In genomic region chr8:79624416-79624815, GRCm38 (mm10) we compare ENCODE assay signal across 25 mouse cellular contexts.
"Had no signal": no experiment of that assay in that cellular context is flagged by ENCODE, and none has a peak within 500 bp of the region (broad histone marks: within the 10 kb centered on the region; RNA-seq: fewer than 3 reads in every experiment).

No protein-coding gene starts in this region.

- ATAC-seq: forebrain, embryonic 13.5 days; forebrain, embryonic 15.5 days; forebrain, postnatal 0 days had no signal

- H3K4me2 ChIP-seq: embryonic facial prominence, embryonic 12.5 days; embryonic facial prominence, embryonic 13.5 days; embryonic facial prominence, embryonic 15.5 days; forebrain, embryonic 12.5 days; forebrain, embryonic 13.5 days; forebrain, embryonic 15.5 days had no signal

- H3K4me3 ChIP-seq: embryonic facial prominence, embryonic 10.5 days; embryonic facial prominence, embryonic 12.5 days; embryonic facial prominence, embryonic 13.5 days; embryonic facial prominence, embryonic 15.5 days; erythroblast, embryonic 14.5 days; forebrain, embryonic 10.5 days; forebrain, embryonic 12.5 days; forebrain, embryonic 13.5 days; forebrain, embryonic 15.5 days; gastrocnemius, adult 2 months; heart, adult 2 months had no signal

- DNase-seq: cerebellum, adult 8-10 months; cerebellum, adult 9-10 months; cerebellum, adult 9-11 months; cerebellum, postnatal 10 days; cerebellum, postnatal 14 days; cerebellum, postnatal 25 days; cerebellum, postnatal 36 days; embryo, embryonic 11 days; forebrain, postnatal 0 days; gastrocnemius, adult 2 months; gastrocnemius, postnatal 10 days; gastrocnemius, postnatal 14 days; gastrocnemius, postnatal 25 days; gastrocnemius, postnatal 36 days; heart, adult 18-20 months; heart, adult 2 months had no signal

- H3K36me3 ChIP-seq: embryonic facial prominence, embryonic 10.5 days; embryonic facial prominence, embryonic 12.5 days; embryonic facial prominence, embryonic 13.5 days; embryonic facial prominence, embryonic 15.5 days; forebrain, embryonic 10.5 days; forebrain, embryonic 12.5 days; forebrain, embryonic 15.5 days had no signal

- H3K9me3 ChIP-seq: embryonic facial prominence, embryonic 10.5 days; embryonic facial prominence, embryonic 12.5 days; embryonic facial prominence, embryonic 13.5 days; embryonic facial prominence, embryonic 15.5 days; forebrain, embryonic 10.5 days; forebrain, embryonic 12.5 days; forebrain, embryonic 13.5 days; forebrain, embryonic 15.5 days had no signal

- H3K4me1 ChIP-seq: embryonic facial prominence, embryonic 12.5 days; embryonic facial prominence, embryonic 15.5 days; forebrain, embryonic 13.5 days; forebrain, embryonic 15.5 days had no signal

- H3K27me3 ChIP-seq: embryonic facial prominence, embryonic 12.5 days; embryonic facial prominence, embryonic 13.5 days; embryonic facial prominence, embryonic 15.5 days; forebrain, embryonic 12.5 days; forebrain, embryonic 13.5 days; forebrain, embryonic 15.5 days had no signal

- H3K27ac ChIP-seq: embryonic facial prominence, embryonic 10.5 days; embryonic facial prominence, embryonic 12.5 days; embryonic facial prominence, embryonic 13.5 days; embryonic facial prominence, embryonic 15.5 days; forebrain, embryonic 10.5 days; forebrain, embryonic 12.5 days; forebrain, embryonic 13.5 days; forebrain, embryonic 15.5 days; gastrocnemius, adult 2 months; heart, adult 2 months had no signal

- H3K9ac ChIP-seq: embryonic facial prominence, embryonic 12.5 days; embryonic facial prominence, embryonic 13.5 days; embryonic facial prominence, embryonic 15.5 days; forebrain, embryonic 12.5 days; forebrain, embryonic 13.5 days; forebrain, embryonic 15.5 days; forebrain, postnatal 0 days had no signal
